Mouse (Mus musculus) heart, postnatal 0 days (tissue): ENCODE results near the gene Olfr279.
"Not testable (repeated sequence)": the region's sequence is repeated elsewhere in the genome, so short reads cannot be mapped to it uniquely, and the experiment has no call there.

Experiments
- CTCF ChIP-seq: IDR thresholded peaks from 2 replicates; pipeline ENCODE4 v1.5.1; 2016; ENCODE audit warnings: antibody characterized with exemption, control low read depth, low read depth
- EP300 ChIP-seq: IDR thresholded peaks from 2 replicates; pipeline ENCODE4 v1.6.1; 2016; ENCODE audit warnings: antibody characterized with exemption, low read depth

DNA sequence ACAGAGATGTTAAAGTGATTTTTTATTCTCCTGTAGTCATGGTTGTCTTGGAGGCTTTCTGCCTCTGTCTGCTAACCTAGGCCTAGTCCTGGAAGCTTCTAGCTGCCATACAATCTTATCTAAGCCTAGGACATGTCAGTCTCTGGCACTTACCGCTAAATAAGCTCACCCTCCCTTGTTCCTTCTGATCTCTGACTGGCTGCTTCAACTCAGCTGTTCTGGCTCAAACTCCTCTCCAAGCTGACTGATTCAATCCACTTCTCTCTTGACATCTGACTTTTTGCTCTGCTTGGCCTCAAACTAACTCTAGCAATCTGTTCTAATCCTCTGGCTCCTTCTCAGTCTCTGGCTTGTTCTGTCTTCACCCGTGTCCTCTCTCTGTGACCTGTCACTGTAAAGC is 22.6 kb downstream of the Olfr279 start:
- TF ChIP-seq CTCF, EP300: not testable (repeated sequence)
